Mouse (Mus musculus): ENCODE measurements around the gene Rasa3. TPM values are rescaled to one million over a fixed set of nuclear protein-coding genes. Genes with fewer than 3 reads are reported as not detected.

The Rasa3 gene
- polyA plus RNA-seq, 1 experiment from 2014 or later, result 34.4 TPM

- peak; percentile 78 for ATAC-seq (ENCODE audit: low read depth)
- no peaks in the 10 kb centered on the region for H3K27me3 ChIP-seq (ENCODE audit: control insufficient read depth, insufficient read depth, low read length)
- 26% methylated on average over 9 of the region's 9 CpGs for WGBS
- H3K27ac ChIP-seq (ENCODE audit: low read depth, low read length), result peak overlapping the region; percentile 69
- H3K9ac ChIP-seq (replicated peaks; ENCODE audit: low read depth, low read length), result no peak overlapping the region
- no peak overlapping the region for H3K4me2 ChIP-seq (ENCODE audit: low read depth, low read length)
- H3K9me3 ChIP-seq (ENCODE audit: control insufficient read depth, low read length), result no peaks in the 10 kb centered on the region
- no peak overlapping the region for H3K4me3 ChIP-seq (ENCODE audit: low read depth, low read length)
- H3K36me3 ChIP-seq (ENCODE audit: control insufficient read depth, insufficient read depth, low read length), result no peaks in the 10 kb centered on the region
- peaks cover 25% of the 10 kb centered on the region for H3K4me1 ChIP-seq (ENCODE audit: control insufficient read depth, insufficient read depth, low read length)
Measured at GRCm38 (mm10) chr8:13623038-13623750, 54.2 kb downstream of the Rasa3 start.

GRCm38 (mm10) chr8:13620226-13620920, 57.0 kb downstream of the Rasa3 start:
- Histone ChIP-seq H3K27ac (ENCODE audit: low read depth, low read length) (no peak overlapping the region), H3K4me1 (ENCODE audit: control insufficient read depth, insufficient read depth, low read length) (peaks cover 25% of the 10 kb centered on the region), H3K9me3 (ENCODE audit: control insufficient read depth, low read length) (no peaks in the 10 kb centered on the region), H3K4me3 (ENCODE audit: low read depth, low read length) (no peak overlapping the region), H3K9ac (replicated peaks; ENCODE audit: low read depth, low read length) (no peak overlapping the region), H3K36me3 (ENCODE audit: control insufficient read depth, insufficient read depth, low read length) (no peaks in the 10 kb centered on the region), H3K4me2 (ENCODE audit: low read depth, low read length) (no peak overlapping the region), H3K27me3 (ENCODE audit: control insufficient read depth, insufficient read depth, low read length) (no peaks in the 10 kb centered on the region)
- WGBS, result 89% methylated on average over 9 of the region's 9 CpGs
- no peak for ATAC-seq (ENCODE audit: low read depth)

GRCm38 (mm10) chr8:13616831-13617505, 60.4 kb downstream of the Rasa3 start:
- ATAC-seq (ENCODE audit: low read depth), result no peak
- H3K36me3 ChIP-seq (ENCODE audit: control insufficient read depth, insufficient read depth, low read length), result no peaks in the 10 kb centered on the region; the same call in 1 of the 2 replicates
- no peak overlapping the region for H3K4me3 ChIP-seq (ENCODE audit: low read depth, low read length)
- no peak overlapping the region for H3K27ac ChIP-seq (ENCODE audit: low read depth, low read length)
- 0 out of 2 replicates have a peak, but pooled peaks cover 5% of the 10 kb centered on the region for H3K4me1 ChIP-seq (ENCODE audit: control insufficient read depth, insufficient read depth, low read length)
- WGBS, result 87% methylated on average over 17 of the region's 17 CpGs
- H3K9me3 ChIP-seq (ENCODE audit: control insufficient read depth, low read length), result no peaks in the 10 kb centered on the region
- H3K4me2 ChIP-seq (ENCODE audit: low read depth, low read length), result no peak overlapping the region
- H3K9ac ChIP-seq (replicated peaks; ENCODE audit: low read depth, low read length), result no peak overlapping the region
- H3K27me3 ChIP-seq (ENCODE audit: control insufficient read depth, insufficient read depth, low read length), result no peaks in the 10 kb centered on the region

- ATAC-seq (ENCODE audit: low read depth), result no peak
- Histone ChIP-seq H3K9ac (replicated peaks; ENCODE audit: low read depth, low read length) (no peak overlapping the region), H3K4me2 (ENCODE audit: low read depth, low read length) (no peak overlapping the region), H3K27ac (ENCODE audit: low read depth, low read length) (no peak overlapping the region), H3K4me3 (ENCODE audit: low read depth, low read length) (no peak overlapping the region), H3K9me3 (ENCODE audit: control insufficient read depth, low read length) (no peaks in the 10 kb centered on the region), H3K36me3 (ENCODE audit: control insufficient read depth, insufficient read depth, low read length) (no peaks in the 10 kb centered on the region; the same call in 1 of the 2 replicates), H3K27me3 (ENCODE audit: control insufficient read depth, insufficient read depth, low read length) (no peaks in the 10 kb centered on the region), H3K4me1 (ENCODE audit: control insufficient read depth, insufficient read depth, low read length) (0 out of 2 replicates have a peak, but pooled peaks cover 5% of the 10 kb centered on the region)
- 57% methylated on average over 10 of the region's 10 CpGs for WGBS
Measured at GRCm38 (mm10) chr8:13614924-13615391, 62.4 kb downstream of the Rasa3 start.

GRCm38 (mm10) chr8:13614136-13614535, 63.3 kb downstream of the Rasa3 start:
- Histone ChIP-seq H3K4me1 (ENCODE audit: control insufficient read depth, insufficient read depth, low read length) (0 out of 2 replicates have a peak, but pooled peaks cover 5% of the 10 kb centered on the region), H3K9ac (replicated peaks; ENCODE audit: low read depth, low read length) (no peak overlapping the region), H3K9me3 (ENCODE audit: control insufficient read depth, low read length) (no peaks in the 10 kb centered on the region), H3K36me3 (ENCODE audit: control insufficient read depth, insufficient read depth, low read length) (no peaks in the 10 kb centered on the region; the same call in 1 of the 2 replicates), H3K4me2 (ENCODE audit: low read depth, low read length) (no peak overlapping the region), H3K27me3 (ENCODE audit: control insufficient read depth, insufficient read depth, low read length) (no peaks in the 10 kb centered on the region), H3K27ac (ENCODE audit: low read depth, low read length) (no peak overlapping the region), H3K4me3 (ENCODE audit: low read depth, low read length) (no peak overlapping the region)
- 95% methylated on average over 9 of the region's 9 CpGs for WGBS
- ATAC-seq (ENCODE audit: low read depth), result no peak

GRCm38 (mm10) chr8:13611702-13612101, 65.7 kb downstream of the Rasa3 start:
- no peak for ATAC-seq (ENCODE audit: low read depth)
- H3K9me3 ChIP-seq (ENCODE audit: control insufficient read depth, low read length), result no peaks in the 10 kb centered on the region
- H3K36me3 ChIP-seq (ENCODE audit: control insufficient read depth, insufficient read depth, low read length), result no peaks in the 10 kb centered on the region; the same call in 1 of the 2 replicates
- H3K27ac ChIP-seq (ENCODE audit: low read depth, low read length), result no peak overlapping the region
- H3K4me3 ChIP-seq (ENCODE audit: low read depth, low read length), result no peak overlapping the region
- 0 out of 2 replicates have a peak, but pooled peaks cover 5% of the 10 kb centered on the region for H3K4me1 ChIP-seq (ENCODE audit: control insufficient read depth, insufficient read depth, low read length)
- no peak overlapping the region for H3K4me2 ChIP-seq (ENCODE audit: low read depth, low read length)
- no peak overlapping the region for H3K9ac ChIP-seq (replicated peaks; ENCODE audit: low read depth, low read length)
- no peaks in the 10 kb centered on the region for H3K27me3 ChIP-seq (ENCODE audit: control insufficient read depth, insufficient read depth, low read length)
- 94% methylated on average over 12 of the region's 12 CpGs for WGBS

GRCm38 (mm10) chr8:13609971-13610370, 67.4 kb downstream of the Rasa3 start:
- H3K4me3 ChIP-seq (ENCODE audit: low read depth, low read length), result no peak overlapping the region
- 91% methylated on average over 5 of the region's 5 CpGs for WGBS
- H3K4me1 ChIP-seq (ENCODE audit: control insufficient read depth, insufficient read depth, low read length), result no peaks in the 10 kb centered on the region
- no peak overlapping the region for H3K4me2 ChIP-seq (ENCODE audit: low read depth, low read length)
- no peaks in the 10 kb centered on the region for H3K9me3 ChIP-seq (ENCODE audit: control insufficient read depth, low read length)
- H3K27ac ChIP-seq (ENCODE audit: low read depth, low read length), result no peak overlapping the region
- no peak overlapping the region for H3K9ac ChIP-seq (replicated peaks; ENCODE audit: low read depth, low read length)
- no peaks in the 10 kb centered on the region; the same call in 1 of the 2 replicates for H3K36me3 ChIP-seq (ENCODE audit: control insufficient read depth, insufficient read depth, low read length)
- H3K27me3 ChIP-seq (ENCODE audit: control insufficient read depth, insufficient read depth, low read length), result no peaks in the 10 kb centered on the region
- no peak for ATAC-seq (ENCODE audit: low read depth)

- no peak overlapping the region for H3K9ac ChIP-seq (replicated peaks; ENCODE audit: low read depth, low read length)
- WGBS, result 91% methylated on average over 6 of the region's 6 CpGs
- no peak overlapping the region for H3K27ac ChIP-seq (ENCODE audit: low read depth, low read length)
- H3K4me2 ChIP-seq (ENCODE audit: low read depth, low read length), result no peak overlapping the region
- H3K27me3 ChIP-seq (ENCODE audit: control insufficient read depth, insufficient read depth, low read length), result no peaks in the 10 kb centered on the region
- H3K4me3 ChIP-seq (ENCODE audit: low read depth, low read length), result no peak overlapping the region
- H3K36me3 ChIP-seq (ENCODE audit: control insufficient read depth, insufficient read depth, low read length), result no peaks in the 10 kb centered on the region; the same call in 1 of the 2 replicates
- no peak for ATAC-seq (ENCODE audit: low read depth)
- H3K9me3 ChIP-seq (ENCODE audit: control insufficient read depth, low read length), result no peaks in the 10 kb centered on the region
- H3K4me1 ChIP-seq (ENCODE audit: control insufficient read depth, insufficient read depth, low read length), result no peaks in the 10 kb centered on the region
Measured at GRCm38 (mm10) chr8:13608946-13609345, 68.5 kb downstream of the Rasa3 start.
